Mouse (Mus musculus) embryonic stem cell, embryonic (primary cell): ENCODE results near the gene Car3.

Source experiments
- CTCF ChIA-PET, 4 experiments: fragments of 300-600 bp in 2 of 4; fragments of 350-600 bp in 2 of 4; sonication (Branson Sonifier 250); formaldehyde crosslinking; loops; one replicate each; lab custom pipeline; 2022; ENCODE audit warnings: inconsistent platforms in 2 of 4; lab: Charles Lee
- POLR2A ChIA-PET, 4 experiments: fragments of 300-600 bp in 2 of 4; fragments of 350-600 bp in 2 of 4; sonication (Branson Sonifier 250); formaldehyde crosslinking; loops; one replicate each; lab custom pipeline; 2022; ENCODE audit warnings: antibody characterized with exemption in 4 of 4, inconsistent platforms in 1 of 4; lab: Charles Lee

Gene Car3

DNA sequence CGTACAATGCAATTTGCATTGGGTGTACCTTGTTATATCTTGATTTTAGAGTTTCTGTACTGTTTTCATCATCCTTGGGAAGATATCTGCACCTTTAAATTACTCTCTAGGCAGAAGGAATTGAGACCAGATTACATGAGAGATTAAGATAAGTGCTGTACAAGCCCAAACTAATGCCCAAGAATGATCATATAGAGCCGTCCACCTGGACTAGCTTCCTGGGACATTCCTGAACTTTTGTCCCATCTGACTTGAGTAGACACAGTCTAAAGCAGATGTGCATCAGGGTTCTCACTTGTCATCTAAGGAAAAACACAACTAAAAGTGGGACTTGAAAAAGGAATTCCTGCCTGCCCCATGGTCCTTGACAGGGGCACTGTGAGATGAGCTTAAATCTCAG lies 2.6 kb downstream of the Car3 start:
- ChIA-PET CTCF (interaction anchor here in 1 of 4 experiments (1.0 kb wide), 1 partner anchor 8 kb away, joined by 3 read pairs; no protein-coding TSS in a partner anchor), POLR2A (interaction anchor here in 2 of 4 experiments (0.6 to 0.7 kb wide), 2 partner anchors 219 to 264 kb away, joined by 3 to 6 read pairs; no protein-coding TSS in a partner anchor)

DNA sequence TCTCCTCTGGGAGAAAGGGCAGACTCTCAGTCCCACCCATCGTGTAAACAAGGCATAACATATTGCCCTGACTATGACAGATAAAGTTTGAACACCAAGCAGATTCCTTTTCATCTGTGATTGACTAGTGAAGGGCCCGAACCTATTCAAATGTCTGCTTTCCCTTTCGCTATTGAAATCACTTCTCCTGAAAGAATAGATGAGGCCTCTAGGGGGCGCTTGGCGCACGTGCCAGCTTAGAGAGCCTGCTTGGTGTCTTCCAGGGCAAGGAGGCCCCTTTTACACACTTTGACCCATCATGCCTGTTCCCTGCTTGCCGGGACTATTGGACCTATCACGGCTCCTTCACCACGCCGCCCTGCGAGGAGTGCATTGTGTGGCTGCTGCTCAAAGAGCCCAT lies 6.5 kb downstream of the Car3 start:
- POLR2A ChIA-PET, result interaction anchor here in 1 of 4 experiments (1.2 kb wide), 1 partner anchor 310 kb away, joined by 3 read pairs; no protein-coding TSS in a partner anchor
- CTCF ChIA-PET, result interaction anchor here in 3 of 4 experiments (1.0 to 1.8 kb wide), 8 partner anchors 14 to 375 kb away, joined by 3 to 9 read pairs (median 4); partner anchors contain the start of gene Car2 (in 2 of the 3)

DNA sequence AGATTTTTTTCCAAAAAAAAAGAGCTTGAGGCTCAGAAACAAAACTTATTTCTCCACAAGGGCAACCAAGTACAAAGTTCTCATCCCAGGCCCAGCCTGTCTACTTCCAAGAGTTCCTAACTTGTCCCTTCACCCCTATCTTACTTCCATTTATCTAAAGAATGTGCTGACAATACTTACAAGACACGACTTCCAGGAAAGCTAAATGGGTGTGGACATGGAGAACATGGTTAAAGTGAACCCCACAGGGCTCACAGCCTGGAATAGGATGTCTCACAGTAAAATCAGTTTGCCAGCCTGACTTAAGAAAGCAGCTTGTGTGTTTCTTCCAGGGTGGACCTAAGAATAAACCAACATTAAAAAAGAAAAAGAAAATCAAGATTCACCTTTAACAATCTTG lies 7.2 kb downstream of the Car3 start:
- ChIA-PET CTCF (interaction anchor here in 3 of 4 experiments (1.0 to 1.8 kb wide), 7 partner anchors 15 to 374 kb away, joined by 3 to 9 read pairs (median 4); partner anchors contain the start of gene Car2 (in 2 of the 3)), POLR2A (interaction anchor here in 1 of 4 experiments (1.2 kb wide), 1 partner anchor 309 kb away, joined by 3 read pairs; no protein-coding TSS in a partner anchor)

DNA sequence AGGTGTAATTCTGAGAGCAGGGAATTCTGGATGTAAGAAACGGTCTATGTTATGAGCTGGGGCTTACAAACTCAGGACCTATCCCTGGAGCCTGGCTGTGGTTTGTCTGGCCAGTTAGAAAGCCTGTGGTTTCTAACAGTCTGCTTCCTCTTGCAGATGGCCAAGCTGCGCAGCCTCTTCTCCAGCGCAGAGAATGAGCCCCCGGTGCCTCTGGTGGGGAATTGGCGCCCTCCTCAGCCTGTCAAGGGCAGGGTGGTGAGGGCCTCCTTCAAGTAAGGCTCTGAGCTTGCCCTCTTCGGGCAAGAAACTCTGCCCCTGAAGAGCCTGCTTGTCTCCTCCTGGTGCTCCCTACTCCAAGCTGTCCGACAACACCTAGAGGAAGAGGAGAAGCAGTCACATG lies 8.1 kb downstream of the Car3 start:
- POLR2A ChIA-PET, result interaction anchor here in 1 of 4 experiments (0.6 kb wide), 1 partner anchor 230 kb away, joined by 3 read pairs; the partner anchor contains the start of gene Car13

DNA sequence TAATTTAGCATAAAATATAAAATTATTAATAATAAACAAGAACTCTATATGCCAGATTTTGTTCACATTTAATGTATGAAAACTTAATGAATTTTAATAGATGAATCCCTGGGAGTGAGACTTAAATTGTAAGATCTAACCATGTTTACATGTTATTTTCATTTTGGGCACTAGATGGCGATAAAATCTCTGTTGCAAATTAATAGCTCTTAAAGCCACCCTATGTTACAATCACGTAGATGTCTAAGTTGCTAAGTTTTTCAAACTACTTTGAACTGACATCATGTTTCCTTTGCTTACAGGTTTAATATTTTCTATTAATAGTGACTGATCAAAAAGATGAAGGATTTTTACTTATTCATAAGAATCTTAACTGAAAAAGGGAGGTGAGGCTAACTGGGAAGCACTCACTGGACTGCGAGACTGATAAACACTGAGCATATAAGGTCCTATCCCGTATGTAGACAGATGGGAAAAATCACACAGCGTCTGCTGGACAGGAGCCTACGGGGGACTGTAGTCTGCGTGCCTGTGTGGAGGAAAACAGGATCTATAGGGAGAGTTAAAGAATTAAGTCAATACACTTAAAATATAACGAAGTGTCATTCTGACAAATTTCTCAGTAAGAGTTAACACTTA lies 11.2 kb downstream of the Car3 start:
- CTCF ChIA-PET, result interaction anchor here (0.6 to 2.6 kb wide), 18 partner anchors 9 to 457 kb away, joined by 3 to 11 read pairs (median 5); partner anchors contain the start of genes Car3 (in 3 of the 4) and Car2 (in 1 of the 4)
- POLR2A ChIA-PET, result interaction anchor here in 1 of 4 experiments (0.7 kb wide), 1 partner anchor 11 kb away, joined by 4 read pairs; the partner anchor contains the start of gene Car2

More for the DNA sequence above, 8.1 kb downstream of the Car3 start:
- CTCF ChIA-PET, result interaction anchor here in 1 of 4 experiments (0.7 kb wide), 1 partner anchor 222 kb away, joined by 3 read pairs; no protein-coding TSS in a partner anchor

DNA sequence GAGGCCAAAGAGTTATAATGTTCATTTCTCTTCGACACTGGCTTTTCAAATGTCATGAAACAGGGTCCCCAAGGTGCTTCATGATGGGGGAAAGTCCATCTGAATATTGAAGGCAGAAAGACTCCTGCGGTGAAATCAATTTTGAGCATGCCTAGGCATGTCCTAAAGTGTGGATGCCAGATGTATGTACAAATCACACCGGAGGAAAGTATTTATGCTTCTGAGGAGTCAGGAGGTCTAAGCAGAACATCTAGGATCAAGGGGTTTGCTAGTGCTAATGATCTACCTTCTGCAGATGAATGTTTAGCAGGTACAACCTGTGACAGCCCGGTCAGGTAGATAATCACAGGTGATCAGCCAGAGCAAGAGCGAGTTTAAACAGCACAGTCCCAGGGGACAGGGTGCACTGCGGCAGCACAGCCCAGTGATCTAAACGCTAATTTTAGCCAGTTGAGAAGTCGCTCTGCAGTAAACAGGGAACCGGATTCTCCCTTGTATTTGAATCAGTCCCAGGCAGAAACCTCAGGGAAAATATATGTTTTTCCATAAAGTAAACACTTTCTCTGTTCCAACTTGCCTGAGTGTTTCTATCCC lies 13.1 kb downstream of the Car3 start:
- ChIA-PET POLR2A (no interaction called here), CTCF (no interaction called here)

DNA sequence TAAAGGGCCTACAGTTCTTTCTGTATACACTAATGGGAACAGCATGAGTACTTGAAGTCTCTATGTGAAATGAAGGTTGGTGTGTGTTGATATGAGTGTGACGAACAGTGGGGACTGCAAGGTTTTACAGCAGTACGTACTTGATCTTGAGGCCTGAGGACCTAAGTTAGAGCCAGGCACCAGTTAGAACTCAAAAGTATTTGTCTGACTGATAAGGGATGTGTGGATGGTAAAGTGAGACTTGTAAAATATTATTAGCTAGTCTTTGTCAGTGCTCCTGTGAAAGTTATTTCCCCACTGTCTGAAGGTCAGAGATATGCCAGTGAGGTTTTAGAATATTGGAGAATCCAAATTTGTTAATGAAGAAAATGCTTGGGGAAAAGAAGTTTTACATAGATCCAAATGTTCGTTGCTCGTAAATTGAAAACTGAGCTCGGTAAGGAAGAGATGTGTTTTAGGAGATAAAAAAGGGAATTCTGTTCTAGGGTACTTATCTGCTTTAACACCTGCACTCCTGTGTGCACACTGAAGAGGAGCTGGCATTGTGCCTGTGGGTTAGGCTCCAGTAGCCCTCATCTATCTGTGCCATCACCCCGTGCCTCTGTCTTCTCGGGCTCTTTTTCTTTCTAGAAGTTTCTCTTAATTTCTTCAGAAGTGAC lies 14.1 kb downstream of the Car3 start:
- ChIA-PET CTCF (interaction anchor here in 1 of 4 experiments (0.6 kb wide), 1 partner anchor 9 kb away, joined by 3 read pairs; the partner anchor contains the start of gene Car2), POLR2A (interaction anchor here in 2 of 4 experiments (0.6 to 1.2 kb wide), 2 partner anchors 266 to 369 kb away, joined by 4 read pairs; partner anchors contain the start of gene 1810022K09Rik (in 1 of the 2))

DNA sequence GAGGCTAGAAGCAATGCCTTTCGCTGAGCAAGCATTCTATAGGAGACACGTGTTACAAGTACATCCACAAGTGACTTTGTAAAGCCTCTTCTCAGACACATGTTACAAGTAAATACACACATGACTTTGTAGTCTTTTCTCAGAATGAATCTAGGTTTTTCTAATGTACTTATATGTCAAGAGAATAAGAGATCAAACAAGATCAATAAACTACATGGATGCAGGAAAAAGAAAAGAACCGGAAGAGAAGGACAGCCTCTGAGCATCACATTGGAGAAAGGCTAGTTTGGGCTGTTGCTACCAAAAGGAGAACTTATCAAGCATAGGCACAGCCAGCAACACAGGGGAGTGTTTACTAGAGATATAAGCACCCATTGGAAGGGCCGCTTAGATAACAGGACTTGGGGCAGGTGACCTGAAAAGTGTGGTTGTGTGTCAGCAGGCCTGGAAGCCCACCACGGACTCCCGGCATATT lies 15.5 kb downstream of the Car3 start:
- CTCF ChIA-PET, result no interaction called here
- POLR2A ChIA-PET, result no interaction called here

DNA sequence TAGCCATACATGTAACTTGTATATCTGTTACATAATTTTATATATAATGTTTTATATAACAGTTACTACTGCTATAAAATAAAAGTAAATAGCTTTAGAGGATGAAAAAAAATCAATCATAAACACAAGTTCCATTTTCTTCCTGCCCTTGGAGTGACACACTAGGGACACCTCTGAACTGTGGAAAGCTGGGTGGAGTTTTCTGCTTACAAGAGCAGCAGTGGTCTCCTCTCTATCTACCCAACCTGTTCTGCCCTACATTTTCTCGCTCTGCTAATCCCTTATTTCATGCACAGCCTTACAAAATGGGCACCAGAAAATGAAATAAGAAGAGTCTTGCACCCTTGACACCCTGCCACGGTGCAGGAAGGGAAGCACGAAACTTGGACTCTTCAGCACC lies 16.0 kb downstream of the Car3 start:
- ChIA-PET CTCF (no interaction called here), POLR2A (no interaction called here)

DNA sequence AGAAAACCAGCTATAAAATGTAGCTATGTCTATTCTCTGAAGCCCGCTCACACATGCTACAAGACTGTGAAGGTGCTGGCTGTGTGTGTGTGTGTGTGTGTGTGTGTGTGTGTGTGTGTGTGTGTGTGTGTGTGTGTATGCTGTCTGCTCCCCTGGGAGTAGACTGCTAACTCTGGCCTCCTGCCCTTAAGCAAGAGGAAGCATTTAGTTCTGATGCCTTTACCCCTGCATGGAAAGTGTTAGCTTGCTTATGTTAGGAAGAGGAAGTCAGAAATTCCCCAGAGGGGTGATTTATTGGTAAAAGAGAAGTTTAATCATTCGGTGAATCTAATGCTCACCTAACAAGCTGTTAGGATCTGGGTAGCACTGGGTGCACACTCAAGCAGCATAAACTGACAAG lies 17.0 kb downstream of the Car3 start:
- ChIA-PET POLR2A (no interaction called here), CTCF (no interaction called here)

DNA sequence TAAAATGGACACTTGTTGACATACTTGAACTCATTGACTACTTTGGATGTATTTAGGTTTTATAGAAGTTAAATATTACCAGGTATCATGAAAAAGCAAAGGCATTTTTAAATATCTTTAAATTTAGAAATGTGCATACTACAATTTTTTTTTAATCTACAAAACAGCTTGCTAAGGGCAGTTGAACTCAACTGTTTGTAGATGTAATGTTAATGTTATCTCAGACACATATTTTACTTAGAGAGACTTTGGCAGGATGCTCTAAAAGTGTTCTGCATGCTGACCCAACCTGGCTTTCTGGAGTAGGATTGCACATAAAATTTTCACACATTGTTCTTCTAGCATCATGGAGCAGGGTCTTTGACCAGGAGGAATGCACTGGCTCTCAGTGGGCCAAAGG lies 18.7 kb downstream of the Car3 start:
- ChIA-PET POLR2A (no interaction called here), CTCF (no interaction called here)

DNA sequence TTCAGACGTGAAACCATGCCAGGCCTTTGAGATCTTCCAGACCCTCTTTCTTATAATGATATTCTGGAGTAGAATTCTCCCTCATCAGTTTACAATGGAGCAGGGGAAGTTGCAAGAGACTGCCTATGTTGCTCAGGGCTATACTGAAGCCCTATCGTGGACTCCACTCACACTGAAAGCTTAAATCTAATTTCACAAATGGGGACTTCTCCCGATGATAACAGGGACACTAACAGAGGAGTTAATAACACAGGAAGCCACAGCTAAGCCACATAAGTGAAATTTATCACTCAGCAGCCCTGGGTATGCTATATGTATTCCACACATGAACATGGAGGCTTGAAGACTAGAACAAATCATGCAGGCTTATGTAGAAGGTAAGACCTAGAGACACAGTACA lies 19.4 kb downstream of the Car3 start:
- ChIA-PET CTCF (interaction anchor here in 1 of 4 experiments (1.2 kb wide), 1 partner anchor 13 kb away, joined by 3 read pairs; no protein-coding TSS in a partner anchor), POLR2A (no interaction called here)

DNA sequence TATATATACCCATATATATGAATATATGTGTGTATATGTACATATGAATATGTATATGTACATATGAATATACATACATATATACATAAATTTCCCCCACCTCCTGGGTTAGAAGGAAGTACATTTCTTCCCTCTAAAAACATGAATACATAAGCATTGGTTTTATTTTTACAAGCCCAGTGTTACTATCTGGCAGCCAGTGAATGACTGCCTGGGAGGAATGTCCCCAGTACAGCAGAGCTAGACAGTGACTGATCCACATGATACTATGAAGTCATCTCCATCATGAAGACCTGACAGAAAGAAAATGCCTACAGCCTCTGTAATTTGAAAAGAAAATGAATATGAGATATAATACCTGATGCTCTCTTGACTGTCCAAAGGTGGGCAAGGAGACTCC lies 21.5 kb downstream of the Car3 start:
- POLR2A ChIA-PET, result no interaction called here
- CTCF ChIA-PET, result no interaction called here

DNA sequence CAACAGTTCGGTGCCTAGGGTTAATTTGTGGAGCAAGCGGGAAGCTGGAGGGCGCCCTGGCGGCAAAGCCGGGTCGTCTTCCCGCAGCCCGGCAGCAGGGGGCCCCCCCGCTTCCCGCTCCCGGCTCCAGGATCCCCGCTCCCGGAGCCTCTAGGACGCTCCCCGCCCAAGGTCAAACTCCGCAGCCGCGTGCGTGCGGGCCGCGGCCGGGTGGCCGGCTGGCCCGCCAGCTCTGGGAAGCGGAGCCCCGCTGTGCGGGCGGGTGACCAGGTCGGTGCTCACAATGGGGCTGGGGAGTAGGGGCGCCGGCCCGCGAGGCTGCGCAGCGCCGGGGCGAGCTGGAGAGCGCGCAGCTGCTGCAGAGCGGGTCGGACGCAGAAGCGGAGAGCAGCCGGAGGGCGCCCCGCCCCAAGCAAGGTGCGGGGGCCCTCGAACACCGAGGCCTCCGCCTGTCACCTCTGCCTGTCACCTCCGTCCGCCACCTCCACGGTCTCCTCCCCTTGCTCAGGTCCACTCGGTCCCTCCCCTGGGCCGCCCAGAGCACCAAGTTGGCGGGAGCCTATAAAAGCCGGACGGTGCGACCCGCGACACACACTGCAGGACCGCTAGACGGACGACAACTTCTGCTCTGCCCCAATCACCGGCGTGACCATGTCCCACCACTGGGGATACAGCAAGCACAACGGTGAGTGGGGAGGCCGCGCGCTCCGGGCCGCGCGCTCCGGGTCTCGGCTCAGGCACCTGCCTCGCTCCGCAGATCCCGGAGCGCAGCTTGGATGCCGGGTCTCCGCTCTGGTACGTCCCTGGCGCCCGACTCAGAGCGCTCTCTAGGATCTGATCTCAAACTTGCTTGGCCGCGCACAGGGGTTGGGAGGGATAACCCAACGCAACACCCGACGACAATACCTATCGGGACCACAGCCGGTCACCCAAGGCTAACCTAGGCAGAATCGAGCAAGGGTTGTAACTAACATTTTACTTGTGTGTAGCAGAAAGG lies 23.1 kb downstream of the Car3 start, which contains the start of gene Car2:
Gene Car2, plus strand, starts transcription at position 172 of the 997 bp plus-strand sequence.
- CTCF ChIA-PET, result interaction anchor here (0.5 to 1.7 kb wide), 15 partner anchors 9 to 1922 kb away, joined by 3 to 7 read pairs (median 4); partner anchors contain the start of gene 1810022K09Rik (in 1 of the 4)
- POLR2A ChIA-PET, result interaction anchor here (0.6 to 1.5 kb wide), 13 partner anchors 12 to 453 kb away, joined by 3 to 9 read pairs (median 4); partner anchors contain the start of genes 1810022K09Rik (in 1 of the 4), Car13 (in 1 of the 4) and Car3 (in 1 of the 4)

DNA sequence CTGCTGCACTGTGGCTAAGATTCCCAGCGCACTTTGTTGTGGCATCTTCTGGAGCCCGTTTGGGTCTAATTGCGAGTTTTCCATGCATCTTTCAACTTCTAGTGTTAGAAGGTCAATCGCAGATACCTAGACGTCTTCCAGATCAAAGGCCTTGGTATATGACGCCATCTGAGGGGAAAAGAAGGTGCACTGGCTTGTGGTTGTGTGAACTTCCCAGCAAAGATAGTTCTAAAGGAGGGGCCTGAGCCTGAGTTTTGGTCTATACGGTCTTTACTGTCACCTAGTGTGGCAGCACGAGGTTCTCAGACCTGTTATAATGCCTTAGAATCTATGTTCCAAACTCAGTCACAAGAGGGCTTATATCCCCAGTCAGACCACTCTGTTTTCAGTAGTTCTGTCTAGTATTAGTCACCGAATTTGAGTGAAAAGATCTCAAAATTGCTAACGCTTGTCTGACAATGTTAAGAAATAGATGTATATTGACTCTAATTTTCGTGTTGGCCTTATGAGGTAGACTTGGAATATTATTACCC lies 23.9 kb downstream of the Car3 start:
- ChIA-PET CTCF (interaction anchor here in 3 of 4 experiments (0.6 to 1.7 kb wide), 4 partner anchors 12 to 1284 kb away, joined by 3 to 7 read pairs (median 6); no protein-coding TSS in a partner anchor), POLR2A (interaction anchor here in 2 of 4 experiments (0.6 to 1.5 kb wide), 3 partner anchors 113 to 246 kb away, joined by 3 to 6 read pairs (median 4); partner anchors contain the start of gene Car13 (in 1 of the 2))

DNA sequence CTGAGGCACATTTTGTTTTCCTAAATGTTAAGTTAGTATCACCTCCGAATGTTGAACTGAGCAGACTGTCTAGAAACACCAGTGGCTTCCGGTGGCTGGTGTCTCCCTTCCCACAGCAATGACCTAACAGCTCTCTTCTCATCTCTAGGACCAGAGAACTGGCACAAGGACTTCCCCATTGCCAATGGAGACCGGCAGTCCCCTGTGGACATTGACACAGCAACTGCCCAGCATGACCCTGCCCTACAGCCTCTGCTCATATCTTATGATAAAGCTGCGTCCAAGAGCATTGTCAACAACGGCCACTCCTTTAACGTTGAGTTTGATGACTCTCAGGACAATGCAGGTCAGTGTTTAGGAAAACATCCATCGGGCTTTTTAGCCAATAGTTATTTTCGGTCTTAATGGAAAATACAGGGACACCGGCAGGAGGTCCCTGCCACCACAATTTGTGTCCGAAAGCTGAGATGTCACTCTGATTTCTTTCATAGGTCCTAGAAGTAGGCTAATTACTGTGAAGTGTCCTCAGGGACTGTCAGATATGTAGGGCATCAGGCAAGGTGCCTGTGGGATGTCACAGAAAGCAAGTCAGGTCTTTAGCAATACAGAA lies 24.5 kb downstream of the Car3 start:
- CTCF ChIA-PET, result no interaction called here
- POLR2A ChIA-PET, result no interaction called here

DNA sequence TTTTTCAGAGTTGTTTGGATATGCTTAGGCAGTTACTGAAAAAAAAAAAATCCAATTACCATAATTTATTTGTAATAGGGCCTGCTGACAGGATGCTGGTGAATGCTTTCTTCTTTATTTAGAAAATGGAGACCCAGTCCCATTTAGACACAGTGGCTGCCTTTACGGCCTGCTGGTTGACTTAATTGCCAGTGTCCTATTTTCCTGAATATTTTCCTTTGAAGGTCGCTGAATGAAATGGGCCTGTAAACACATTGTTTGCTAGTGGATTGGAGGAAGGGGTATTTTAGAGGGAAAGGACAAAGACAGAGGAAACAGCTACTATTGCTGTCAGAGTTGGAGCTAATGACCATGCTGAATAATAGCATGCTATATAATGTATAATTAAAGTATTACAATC lies 25.2 kb downstream of the Car3 start:
- POLR2A ChIA-PET, result no interaction called here
- CTCF ChIA-PET, result no interaction called here
